Mouse (Mus musculus): ENCODE data around the gene Acp6. TPM values are rescaled to one million over a fixed set of nuclear protein-coding genes. Genes with fewer than 3 reads are reported as not detected.

Acp6 gene
- total and polyA plus RNA-seq, 3 experiments = 10.8 to 12.5 (median 12.1) TPM

DNA sequence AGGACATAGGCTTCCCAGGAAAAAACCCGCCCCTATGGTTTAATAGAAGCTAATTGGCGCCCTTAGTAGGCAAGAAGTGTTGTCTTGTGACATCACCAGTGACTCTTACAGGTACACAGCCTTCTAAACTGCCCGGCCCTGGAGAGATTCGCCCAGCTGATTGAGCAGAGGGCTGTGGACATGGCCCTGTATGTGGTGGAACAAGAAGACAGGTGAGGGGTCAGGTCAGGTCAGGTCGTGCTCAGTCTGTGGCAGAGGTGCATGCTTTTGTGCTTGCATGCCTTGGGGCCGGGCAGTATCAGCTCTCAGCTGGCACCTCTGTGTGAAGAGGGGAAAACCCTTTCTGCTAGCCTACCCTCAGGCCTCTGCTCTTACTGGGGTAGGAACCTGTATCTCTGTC is 13.0 kb downstream of the Acp6 start:
- Histone ChIP-seq H3K9ac (ENCODE audit: insufficient read depth, low read depth) (no peak overlapping the region), H3K9me3 (replicated peaks; ENCODE audit: low read length) (no peaks in the 10 kb centered on the region), H3K4me2 (ENCODE audit: insufficient read depth, low read depth, poor library complexity, severe bottlenecking) (no peak overlapping the region), H3K27me3 (replicated peaks) (no peaks in the 10 kb centered on the region), H3K79me2 (replicated peaks; ENCODE audit: control insufficient read depth, extremely low read depth, insufficient read depth, poor library complexity, severe bottlenecking) (no peaks in the 10 kb centered on the region), H3K27ac (ENCODE audit: insufficient read depth, low read depth) (no peak overlapping the region), H3K36me3 (replicated peaks in 1 of 2; ENCODE audit: control insufficient read depth in 1 of 2, insufficient read depth in 1 of 2, low read length in 1 of 2) (peaks cover 4 to 58% of the 10 kb centered on the region in 2 experiments), H3K4me1 (ENCODE audit: control insufficient read depth in 1 of 2, insufficient read depth in 2 of 2) (peaks cover 0 to 10% of the 10 kb centered on the region in 2 experiments; a peak in 2 of 4 replicates), H3K4me3 (replicated peaks in 1 of 3; ENCODE audit: low read depth in 2 of 3, low read length in 2 of 3, poor library complexity in 1 of 3) (no peak overlapping the region)
- TF ChIP-seq SIN3A (IDR thresholded peaks at IDR 0.05; ENCODE audit: low read length) = no peak
- TF ChIP-seq MAX (IDR thresholded peaks at IDR 0.05; ENCODE audit: low read length) = no peak
- no peak for TF ChIP-seq RCOR1 (conservative IDR thresholded peaks at IDR 0.05; ENCODE audit: low read depth, low read length)
- TF ChIP-seq ETS1 (conservative IDR thresholded peaks at IDR 0.05; ENCODE audit: low read depth, low read length) = no peak
- TF ChIP-seq SMC3 (IDR thresholded peaks at IDR 0.05; ENCODE audit: low read depth, low read length) = no peak
- no peak for TF ChIP-seq MEF2A (IDR thresholded peaks at IDR 0.05; ENCODE audit: borderline replicate concordance, low read depth, low read length)
- TF ChIP-seq BHLHE40 (IDR thresholded peaks at IDR 0.05; ENCODE audit: low read depth, low read length) = no peak
- TF ChIP-seq PAX5 (IDR thresholded peaks at IDR 0.05; ENCODE audit: low read length) = no peak
- in situ Hi-C loops (cut with MboI; ENCODE audit: low pct_ligation_motif_present, low pct_unique_long_range_greater_than_20kb, low sequenced_read_pairs) = loop anchor here (10.0 kb wide), 1 partner anchor 237 kb away; no protein-coding TSS in a partner anchor
- no peak for DNase-seq (ENCODE audit: extremely low read depth)
- dilution Hi-C loops (cut with MboI; ENCODE audit: extremely low pct_ligation_motif_present, extremely low pct_unique_long_range_greater_than_20kb, low sequenced_read_pairs) = no loop called here

DNA sequence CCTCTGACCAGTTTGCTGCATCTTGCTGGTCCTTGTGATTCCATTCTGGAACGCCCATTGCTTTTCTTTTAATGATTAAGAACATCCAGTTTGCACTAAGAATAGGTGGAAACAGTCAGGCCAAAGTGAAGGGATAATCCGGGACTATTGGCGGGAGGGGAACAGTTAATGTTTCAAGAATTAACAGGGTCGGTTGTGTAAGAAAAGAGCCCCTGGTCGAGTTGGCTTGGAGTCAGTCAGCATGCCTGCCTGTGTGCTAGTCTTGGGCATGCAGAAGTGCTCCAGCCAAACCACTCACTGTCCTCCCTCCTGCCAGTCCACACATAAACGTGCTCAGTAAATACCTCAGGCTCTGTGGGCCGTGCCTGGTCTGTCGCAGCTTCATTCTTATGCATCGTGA is 13.7 kb downstream of the Acp6 start:
- H3K27ac ChIP-seq (ENCODE audit: insufficient read depth, low read depth) = no peak overlapping the region
- H3K9ac ChIP-seq (ENCODE audit: insufficient read depth, low read depth) = no peak overlapping the region
- H3K4me2 ChIP-seq (ENCODE audit: insufficient read depth, low read depth, poor library complexity, severe bottlenecking) = no peak overlapping the region
- no peak overlapping the region for H3K4me3 ChIP-seq (replicated peaks in 1 of 3; ENCODE audit: low read depth in 2 of 3, low read length in 2 of 3, poor library complexity in 1 of 3)
- H3K36me3 ChIP-seq (replicated peaks in 1 of 2; ENCODE audit: control insufficient read depth in 1 of 2, insufficient read depth in 1 of 2, low read length in 1 of 2) = peaks cover 2 to 57% of the 10 kb centered on the region in 2 experiments
- no peaks in the 10 kb centered on the region for H3K79me2 ChIP-seq (replicated peaks; ENCODE audit: control insufficient read depth, extremely low read depth, insufficient read depth, poor library complexity, severe bottlenecking)
- peaks cover 0 to 8% of the 10 kb centered on the region in 2 experiments; a peak in 2 of 4 replicates for H3K4me1 ChIP-seq (ENCODE audit: control insufficient read depth in 1 of 2, insufficient read depth in 2 of 2)
- TF ChIP-seq ZKSCAN1 (IDR thresholded peaks at IDR 0.05; ENCODE audit: borderline replicate concordance, low read depth, low read length) (no peak), MEF2A (IDR thresholded peaks at IDR 0.05; ENCODE audit: borderline replicate concordance, low read depth, low read length) (no peak), RCOR1 (conservative IDR thresholded peaks at IDR 0.05; ENCODE audit: low read depth, low read length) (no peak), ZNF384 (IDR thresholded peaks at IDR 0.05; ENCODE audit: low read depth, low read length) (no peak), KAT2A (IDR thresholded peaks at IDR 0.05; ENCODE audit: insufficient replicate concordance, low read length) (no peak), TBP (conservative IDR thresholded peaks at IDR 0.05; ENCODE audit: low read depth, low read length) (no peak), JUND (conservative IDR thresholded peaks at IDR 0.05; ENCODE audit: low read depth, low read length) (no peak), TCF12 (IDR thresholded peaks at IDR 0.05; ENCODE audit: low read depth, low read length) (no peak), MAZ (IDR thresholded peaks at IDR 0.05; ENCODE audit: low read depth, low read length) (no peak), POLR2A (IDR thresholded peaks at IDR 0.05; ENCODE audit: low read depth, low read length) (no peak), EP300 (IDR thresholded peaks at IDR 0.05; ENCODE audit: low read length) (no peak), BHLHE40 (IDR thresholded peaks at IDR 0.05; ENCODE audit: low read depth, low read length) (no peak), USF1 (IDR thresholded peaks at IDR 0.05; ENCODE audit: low read depth, low read length) (no peak), ELF1 (IDR thresholded peaks at IDR 0.05; ENCODE audit: low read depth, low read length) (no peak), MAX (IDR thresholded peaks at IDR 0.05; ENCODE audit: low read length) (no peak), RAD21 (IDR thresholded peaks at IDR 0.05; ENCODE audit: low read depth, low read length) (no peak)
- H3K27me3 ChIP-seq (replicated peaks) = no peaks in the 10 kb centered on the region
- no peak for DNase-seq (ENCODE audit: extremely low read depth)
- H3K9me3 ChIP-seq (replicated peaks; ENCODE audit: low read length) = no peaks in the 10 kb centered on the region
- in situ Hi-C loops (cut with MboI; ENCODE audit: low pct_ligation_motif_present, low pct_unique_long_range_greater_than_20kb, low sequenced_read_pairs) (loop anchor here (10.0 kb wide), 1 partner anchor 237 kb away; no protein-coding TSS in a partner anchor), dilution Hi-C loops (cut with MboI; ENCODE audit: extremely low pct_ligation_motif_present, extremely low pct_unique_long_range_greater_than_20kb, low sequenced_read_pairs) (no loop called here)
